Mouse (Mus musculus): Measurements from ENCODE around the gene Chrnb1. TPM values are rescaled to one million over a fixed set of nuclear protein-coding genes. Genes with fewer than 3 reads are reported as not detected.

Chrnb1 gene
- polyA plus RNA-seq, 1 experiment from 2014 or later = 1.2 TPM

GRCm38 (mm10) chr11:69822080-69822479, 26.3 kb upstream of the Chrnb1 start, which contains the start of gene Spem1:
Gene Spem1 (minus strand): TSS chr11:69822180.
- Histone ChIP-seq H3K9me3 (no peaks in the 10 kb centered on the region), H3K36me3 (replicated peaks) (peaks cover 15% of the 10 kb centered on the region; the same call in 1 of the 2 replicates), H3K27ac (no peak within 1 kb of the TSS), H3K9ac (no peak within 1 kb of the TSS), H3K4me2 (no peak within 1 kb of the TSS), H3K27me3 (replicated peaks) (no peaks in the 10 kb centered on the region), H3K4me1 (no peaks in the 10 kb centered on the region), H3K4me3 (no peak within 1 kb of the TSS)
- ATAC-seq (replicated peaks) = no peak
- 91% methylated on average over 3 of the region's 3 CpGs for WGBS

GRCm38 (mm10) chr11:69818871-69819270, 23.1 kb upstream of the Chrnb1 start:
- Histone ChIP-seq H3K4me2 (no peak overlapping the region), H3K27ac (no peak overlapping the region), H3K4me3 (no peak overlapping the region), H3K36me3 (replicated peaks) (0 out of 2 replicates have a peak, but pooled peaks cover under 1% of the 10 kb centered on the region), H3K27me3 (replicated peaks) (no peaks in the 10 kb centered on the region), H3K9me3 (no peaks in the 10 kb centered on the region), H3K9ac (no peak overlapping the region), H3K4me1 (no peaks in the 10 kb centered on the region)
- WGBS = 88% methylated on average over 8 of the region's 8 CpGs
- no peak for ATAC-seq (replicated peaks)

- Histone ChIP-seq H3K4me1 (no peaks in the 10 kb centered on the region), H3K9me3 (no peaks in the 10 kb centered on the region), H3K4me3 (no peak within 1 kb of the TSS), H3K9ac (no peak within 1 kb of the TSS), H3K4me2 (no peak within 1 kb of the TSS), H3K36me3 (replicated peaks) (no peaks in the 10 kb centered on the region), H3K27ac (no peak within 1 kb of the TSS), H3K27me3 (replicated peaks) (no peaks in the 10 kb centered on the region)
- WGBS = 86% methylated on average over 2 of the region's 2 CpGs
- no peak for ATAC-seq (replicated peaks)
Observed at GRCm38 (mm10) chr11:69818365-69818764, 22.6 kb upstream of the Chrnb1 start, which contains the start of gene Spem2. Gene Spem2 (minus strand): TSS chr11:69818465.

GRCm38 (mm10) chr11:69816520-69816919, 20.8 kb upstream of the Chrnb1 start:
- Histone ChIP-seq H3K27me3 (replicated peaks) (no peaks in the 10 kb centered on the region), H3K4me3 (no peak overlapping the region), H3K4me2 (no peak overlapping the region), H3K27ac (no peak overlapping the region), H3K9me3 (no peaks in the 10 kb centered on the region), H3K9ac (no peak overlapping the region), H3K4me1 (no peaks in the 10 kb centered on the region), H3K36me3 (replicated peaks) (no peaks in the 10 kb centered on the region)
- 89% methylated on average over 12 of the region's 12 CpGs for WGBS
- no peak for ATAC-seq (replicated peaks)

- Histone ChIP-seq H3K9me3 (no peaks in the 10 kb centered on the region), H3K9ac (no peak within 1 kb of the TSS), H3K27me3 (replicated peaks) (no peaks in the 10 kb centered on the region), H3K27ac (no peak within 1 kb of the TSS), H3K4me1 (no peaks in the 10 kb centered on the region), H3K4me2 (no peak within 1 kb of the TSS), H3K4me3 (no peak within 1 kb of the TSS), H3K36me3 (replicated peaks) (no peaks in the 10 kb centered on the region)
- WGBS = 66% methylated on average over 10 of the region's 10 CpGs
- ATAC-seq (replicated peaks) = no peak
Observed at GRCm38 (mm10) chr11:69815155-69815554, 19.4 kb upstream of the Chrnb1 start, which contains the start of gene Gm39566. Gene Gm39566 (minus strand): TSS chr11:69815298.

- no peak overlapping the region for H3K27ac ChIP-seq
- no peak for ATAC-seq (replicated peaks)
Observed at GRCm38 (mm10) chr11:69810280-69810679, 14.5 kb upstream of the Chrnb1 start.

GRCm38 (mm10) chr11:69807641-69808040, 11.9 kb upstream of the Chrnb1 start:
- Histone ChIP-seq H3K36me3 (replicated peaks) (no peaks in the 10 kb centered on the region), H3K4me3 (no peak overlapping the region)
- 84% methylated on average over 2 of the region's 2 CpGs for WGBS

More at GRCm38 (mm10) chr11:69810280-69810679, 14.5 kb upstream of the Chrnb1 start:
- Histone ChIP-seq H3K4me1 (0 out of 2 replicates have a peak, but pooled peaks cover under 1% of the 10 kb centered on the region), H3K9me3 (no peaks in the 10 kb centered on the region), H3K36me3 (replicated peaks) (no peaks in the 10 kb centered on the region), H3K9ac (no peak overlapping the region), H3K4me2 (no peak overlapping the region), H3K27me3 (replicated peaks) (peaks cover 14% of the 10 kb centered on the region), H3K4me3 (no peak overlapping the region)

GRCm38 (mm10) chr11:69806378-69806777, 10.6 kb upstream of the Chrnb1 start:
- 83% methylated on average over 4 of the region's 4 CpGs for WGBS
- H3K9me3 ChIP-seq = no peaks in the 10 kb centered on the region
- no peaks in the 10 kb centered on the region for H3K36me3 ChIP-seq (replicated peaks)
- ATAC-seq (replicated peaks) = no peak
- no peak overlapping the region for H3K9ac ChIP-seq
- H3K4me3 ChIP-seq = no peak overlapping the region
- peaks cover 40% of the 10 kb centered on the region for H3K4me1 ChIP-seq
- no peak overlapping the region for H3K27ac ChIP-seq
- peaks cover 23% of the 10 kb centered on the region for H3K27me3 ChIP-seq (replicated peaks)
- no peak overlapping the region for H3K4me2 ChIP-seq

More at GRCm38 (mm10) chr11:69807641-69808040, 11.9 kb upstream of the Chrnb1 start:
- ATAC-seq (replicated peaks) = no peak
- H3K9ac ChIP-seq = no peak overlapping the region
- H3K4me1 ChIP-seq = peaks cover 27% of the 10 kb centered on the region
- no peak overlapping the region for H3K27ac ChIP-seq
- H3K27me3 ChIP-seq (replicated peaks) = peaks cover 23% of the 10 kb centered on the region
- H3K9me3 ChIP-seq = no peaks in the 10 kb centered on the region
- no peak overlapping the region for H3K4me2 ChIP-seq

GRCm38 (mm10) chr11:69804972-69805909, 9.5 kb upstream of the Chrnb1 start, which contains the start of gene Tmem102:
Gene Tmem102 (minus strand): TSS chr11:69805624.
- H3K4me1 ChIP-seq = peaks cover 47% of the 10 kb centered on the region
- H3K36me3 ChIP-seq (replicated peaks) = no peaks in the 10 kb centered on the region
- peaks cover 23% of the 10 kb centered on the region for H3K27me3 ChIP-seq (replicated peaks)
- no peak within 1 kb of the TSS for H3K27ac ChIP-seq
- no peaks in the 10 kb centered on the region for H3K9me3 ChIP-seq
- H3K9ac ChIP-seq = no peak within 1 kb of the TSS
- peak within 1 kb of the TSS; percentile 74; the same call in 1 of the 2 replicates for H3K4me3 ChIP-seq
- ATAC-seq (replicated peaks) = no peak
- WGBS = 6% methylated on average over 29 of the region's 29 CpGs
- H3K4me2 ChIP-seq = peak within 1 kb of the TSS; percentile 86

- Histone ChIP-seq H3K9me3 (no peaks in the 10 kb centered on the region), H3K4me1 (peaks cover 53% of the 10 kb centered on the region), H3K36me3 (replicated peaks) (no peaks in the 10 kb centered on the region), H3K4me3 (peak overlapping the region; percentile 74; the same call in 1 of the 2 replicates), H3K4me2 (peak overlapping the region; percentile 86), H3K27me3 (replicated peaks) (peaks cover 23% of the 10 kb centered on the region), H3K27ac (no peak overlapping the region), H3K9ac (no peak overlapping the region)
- 8% methylated on average over 12 of the region's 12 CpGs for WGBS
- no peak for ATAC-seq (replicated peaks)
Observed at GRCm38 (mm10) chr11:69804652-69804940, 8.9 kb upstream of the Chrnb1 start.

GRCm38 (mm10) chr11:69803786-69804651, 8.3 kb upstream of the Chrnb1 start:
- Histone ChIP-seq H3K27me3 (replicated peaks) (peaks cover 23% of the 10 kb centered on the region), H3K9ac (peak overlapping the region; percentile 66), H3K4me2 (peak overlapping the region; percentile 86), H3K36me3 (replicated peaks) (no peaks in the 10 kb centered on the region), H3K9me3 (no peaks in the 10 kb centered on the region), H3K4me3 (peak overlapping the region; percentile 74), H3K4me1 (peaks cover 59% of the 10 kb centered on the region), H3K27ac (peak overlapping the region; percentile 76)
- peak; percentile 32 for ATAC-seq (replicated peaks)
- WGBS = 2% methylated on average over 60 of the region's 60 CpGs

- no peak; the same call in 1 of the 2 replicates for ATAC-seq (replicated peaks)
- WGBS = under 1% methylated on average over 12 of the region's 12 CpGs
Observed at GRCm38 (mm10) chr11:69803328-69803727, 7.6 kb upstream of the Chrnb1 start.

More at GRCm38 (mm10) chr11:69803328-69803727, 7.6 kb upstream of the Chrnb1 start:
- Histone ChIP-seq H3K27me3 (replicated peaks) (peaks cover 23% of the 10 kb centered on the region), H3K4me3 (peak overlapping the region; percentile 74), H3K27ac (peak overlapping the region; percentile 76), H3K4me2 (peak overlapping the region; percentile 86), H3K9ac (peak overlapping the region; percentile 66), H3K4me1 (peaks cover 59% of the 10 kb centered on the region), H3K9me3 (no peaks in the 10 kb centered on the region), H3K36me3 (replicated peaks) (no peaks in the 10 kb centered on the region)

All from midbrain, embryonic 15.5 days (tissue).